Mouse (Mus musculus): ENCODE measurements around the gene Sc5d. TPM values are rescaled to one million over a fixed set of nuclear protein-coding genes. Genes with fewer than 3 reads are reported as not detected.

The Sc5d gene
- polyA plus RNA-seq, 1 experiment from 2014 or later: 60.9 TPM

DNA sequence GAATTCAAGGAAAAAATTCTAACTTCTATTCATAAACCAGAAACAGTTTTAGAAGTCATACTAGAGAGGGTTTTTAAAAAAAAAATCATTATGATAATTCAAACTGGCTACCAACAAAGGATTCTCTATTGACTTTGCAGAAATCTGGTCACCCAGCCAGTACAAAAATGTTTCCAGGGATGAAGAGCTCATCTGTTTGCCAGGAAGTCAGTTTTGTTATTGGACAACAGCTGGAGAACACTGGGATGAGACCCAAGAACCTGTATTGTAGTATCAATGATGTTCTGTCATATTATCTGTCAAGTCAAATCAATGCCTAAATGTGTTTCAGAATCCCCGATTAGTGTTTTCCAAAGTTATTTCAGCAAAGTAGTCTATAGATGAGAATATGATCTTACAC, 50.9 kb downstream of the Sc5d start:
- WGBS (ENCODE audit: insufficient replicate concordance): 72% methylated on average over 1 of the region's 1 CpGs
- Histone ChIP-seq H3K27me3 (replicated peaks) (no peaks in the 10 kb centered on the region), H3K4me2 (no peak overlapping the region), H3K4me1 (no peaks in the 10 kb centered on the region), H3K9ac (no peak overlapping the region), H3K27ac (no peak overlapping the region), H3K36me3 (no peaks in the 10 kb centered on the region), H3K4me3 (no peak overlapping the region), H3K9me3 (replicated peaks) (no peaks in the 10 kb centered on the region)
- ATAC-seq: no peak

DNA sequence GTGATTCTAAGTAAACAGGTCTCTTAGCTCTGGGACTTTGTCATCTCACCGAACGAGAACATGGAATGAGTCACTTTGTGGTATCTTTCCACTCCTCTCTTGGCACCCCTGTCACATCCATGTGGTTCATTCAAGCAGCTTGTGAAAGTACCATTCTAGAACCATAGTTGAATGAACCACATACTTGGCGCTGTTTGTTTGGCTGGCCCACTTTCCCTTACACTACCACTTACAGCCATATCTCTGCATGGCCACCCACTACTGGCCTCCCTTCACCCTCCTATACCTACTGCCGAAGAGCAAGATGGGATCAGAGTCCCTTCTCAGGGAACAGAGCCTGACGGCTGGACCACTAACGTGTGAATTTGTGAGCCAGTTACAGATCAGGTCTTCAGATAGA, 54.4 kb downstream of the Sc5d start:
- no peak overlapping the region for H3K9ac ChIP-seq
- H3K27ac ChIP-seq: no peak overlapping the region
- no peak overlapping the region for H3K4me2 ChIP-seq
- H3K4me1 ChIP-seq: no peaks in the 10 kb centered on the region
- no peaks in the 10 kb centered on the region for H3K36me3 ChIP-seq
- no peaks in the 10 kb centered on the region for H3K9me3 ChIP-seq (replicated peaks)
- no peak for ATAC-seq
- no peaks in the 10 kb centered on the region for H3K27me3 ChIP-seq (replicated peaks)
- 64% methylated on average over 6 of the region's 6 CpGs for WGBS (ENCODE audit: insufficient replicate concordance)
- no peak overlapping the region for H3K4me3 ChIP-seq

DNA sequence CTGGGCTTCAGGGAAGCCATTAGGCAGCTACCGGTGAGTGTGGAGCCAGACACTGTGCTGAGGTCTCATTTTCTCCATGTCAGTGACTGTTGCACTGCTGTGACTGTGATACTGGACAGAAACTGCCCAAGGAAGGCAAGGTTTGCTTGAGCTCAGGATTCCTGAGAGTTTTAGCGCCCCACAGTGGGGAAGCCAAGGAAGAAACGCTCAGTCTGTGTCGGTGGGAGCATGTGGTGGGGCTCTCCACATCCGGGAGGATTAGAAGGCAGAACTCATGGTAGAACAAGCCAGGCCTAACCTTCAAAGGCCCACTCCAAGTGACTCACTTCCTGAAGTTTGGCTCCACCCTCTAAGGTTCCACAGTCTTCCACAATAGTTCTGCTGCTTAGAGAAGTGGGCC, 55.6 kb downstream of the Sc5d start:
- 28% methylated on average over 5 of the region's 5 CpGs for WGBS (ENCODE audit: insufficient replicate concordance)
- no peaks in the 10 kb centered on the region for H3K36me3 ChIP-seq
- H3K9ac ChIP-seq: no peak overlapping the region
- H3K27ac ChIP-seq: no peak overlapping the region
- no peaks in the 10 kb centered on the region for H3K27me3 ChIP-seq (replicated peaks)
- no peaks in the 10 kb centered on the region for H3K4me1 ChIP-seq
- no peak overlapping the region for H3K4me3 ChIP-seq
- no peaks in the 10 kb centered on the region for H3K9me3 ChIP-seq (replicated peaks)
- ATAC-seq: no peak
- H3K4me2 ChIP-seq: no peak overlapping the region

DNA sequence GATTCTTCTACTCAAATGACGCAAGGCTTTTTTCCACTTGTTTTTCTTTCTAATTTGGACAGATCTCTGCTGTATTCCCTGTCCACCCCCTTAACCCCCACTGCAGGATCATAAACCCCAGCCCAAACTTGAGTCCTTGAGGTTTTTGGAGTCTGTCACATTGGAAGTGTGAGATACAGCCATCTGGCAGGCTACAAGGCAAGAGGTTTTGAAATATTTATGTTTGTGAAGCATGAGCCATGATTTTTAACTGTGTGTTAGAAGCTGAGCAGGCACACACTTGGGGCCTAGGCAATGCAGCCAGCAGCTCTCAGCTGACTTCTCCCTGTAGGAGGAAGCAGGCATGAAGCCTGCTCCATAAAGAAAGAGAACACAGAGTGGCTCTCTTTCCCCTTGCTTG, 57.3 kb downstream of the Sc5d start:
- no peak overlapping the region for H3K4me2 ChIP-seq
- no peaks in the 10 kb centered on the region for H3K4me1 ChIP-seq
- no peak overlapping the region for H3K27ac ChIP-seq
- H3K36me3 ChIP-seq: no peaks in the 10 kb centered on the region
- 71% methylated on average over 1 of the region's 1 CpGs for whole genome bisulfite sequencing (ENCODE audit: insufficient replicate concordance)
- H3K4me3 ChIP-seq: no peak overlapping the region
- H3K9me3 ChIP-seq (replicated peaks): no peaks in the 10 kb centered on the region
- no peaks in the 10 kb centered on the region for H3K27me3 ChIP-seq (replicated peaks)
- H3K9ac ChIP-seq: no peak overlapping the region
- no peak for ATAC-seq

DNA sequence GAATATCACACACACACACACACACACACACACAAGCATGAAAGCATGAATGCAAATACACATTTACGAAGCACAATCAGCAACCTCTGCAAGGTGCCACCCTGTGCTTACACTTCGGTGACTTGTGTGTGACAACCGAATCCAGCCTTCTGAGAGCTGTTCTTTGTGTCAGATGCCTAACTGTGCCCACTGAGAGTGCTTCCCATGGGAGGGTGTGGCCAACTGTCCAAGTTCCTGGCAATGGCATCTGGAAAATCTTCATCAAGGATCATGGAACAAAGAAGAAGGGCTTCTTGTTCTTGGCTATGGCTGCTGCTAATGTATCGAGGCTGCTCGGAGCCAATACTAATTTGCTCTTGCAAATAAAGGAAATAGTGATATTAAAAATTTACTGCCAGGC, 61.8 kb downstream of the Sc5d start:
- Histone ChIP-seq H3K4me1 (no peaks in the 10 kb centered on the region), H3K36me3 (no peaks in the 10 kb centered on the region)
- WGBS (ENCODE audit: insufficient replicate concordance): 67% methylated on average over 5 of the region's 5 CpGs

More for the DNA sequence above, 61.8 kb downstream of the Sc5d start:
- no peak overlapping the region for H3K9ac ChIP-seq
- no peak for ATAC-seq
- no peaks in the 10 kb centered on the region for H3K9me3 ChIP-seq (replicated peaks)
- H3K27me3 ChIP-seq (replicated peaks): no peaks in the 10 kb centered on the region
- H3K27ac ChIP-seq: no peak overlapping the region
- no peak overlapping the region for H3K4me2 ChIP-seq
- H3K4me3 ChIP-seq: no peak overlapping the region

Other genes with a start within 250 kb of the Sc5d start
- gene Sorl1, start 140.0 kb downstream of the Sc5d start, polyA plus RNA-seq (2016; fragmentation: Nextera tagmentation; extraction: Ambion mirVana): 0.98 and 1.3 TPM in 2 replicates
- 0.06 and 0.07 TPM in 2 replicates for gene Tecta, start 135.7 kb upstream of the Sc5d start, polyA plus RNA-seq (2016; fragmentation: Nextera tagmentation; extraction: Ambion mirVana)
- 10.0 and 10.7 TPM in 2 replicates for gene Tbcel, start 243.6 kb upstream of the Sc5d start, polyA plus RNA-seq (2016; fragmentation: Nextera tagmentation; extraction: Ambion mirVana)